Mouse (Mus musculus): ENCODE data around the gene Hoxb8. TPM values are rescaled to one million over a fixed set of nuclear protein-coding genes. Genes with fewer than 3 reads are reported as not detected.

The Hoxb8 gene
- polyA plus RNA-seq, 1 experiment from 2014 or later, result 0.06 TPM

- Histone ChIP-seq H3K4me1 (ENCODE audit: control insufficient read depth, insufficient read depth, low read length) (no peaks in the 10 kb centered on the region; the same call in 1 of the 2 replicates), H3K4me2 (no peak overlapping the region), H3K9me3 (replicated peaks; ENCODE audit: control insufficient read depth, low read length) (no peaks in the 10 kb centered on the region), H3K36me3 (ENCODE audit: control insufficient read depth, insufficient read depth, low read length) (no peaks in the 10 kb centered on the region), H3K27me3 (ENCODE audit: control insufficient read depth, insufficient read depth, low read length) (peaks cover 97% of the 10 kb centered on the region), H3K4me3 (ENCODE audit: low read depth, low read length) (no peak overlapping the region), H3K27ac (ENCODE audit: low read depth, low read length) (no peak overlapping the region), H3K9ac (ENCODE audit: low read depth, low read length) (no peak overlapping the region)
- ATAC-seq (replicated peaks; ENCODE audit: insufficient number of reproducible peaks, low FRiP score, low TSS enrichment), result no peak
- 3% methylated on average over 8 of the region's 8 CpGs for WGBS (ENCODE audit: insufficient replicate concordance)
Measured at GRCm38 (mm10) chr11:96264390-96265020, 17.2 kb upstream of the Hoxb8 start.

- no peaks in the 10 kb centered on the region; the same call in 1 of the 2 replicates for H3K4me1 ChIP-seq (ENCODE audit: control insufficient read depth, insufficient read depth, low read length)
- H3K9ac ChIP-seq (ENCODE audit: low read depth, low read length), result no peak overlapping the region
- no peak overlapping the region for H3K27ac ChIP-seq (ENCODE audit: low read depth, low read length)
- 3% methylated on average over 7 of the region's 7 CpGs for WGBS (ENCODE audit: insufficient replicate concordance)
- no peak overlapping the region for H3K4me3 ChIP-seq (ENCODE audit: low read depth, low read length)
- no peaks in the 10 kb centered on the region for H3K36me3 ChIP-seq (ENCODE audit: control insufficient read depth, insufficient read depth, low read length)
- ATAC-seq (replicated peaks; ENCODE audit: insufficient number of reproducible peaks, low FRiP score, low TSS enrichment), result no peak
- peaks cover 97% of the 10 kb centered on the region for H3K27me3 ChIP-seq (ENCODE audit: control insufficient read depth, insufficient read depth, low read length)
- no peak overlapping the region for H3K4me2 ChIP-seq
- no peaks in the 10 kb centered on the region for H3K9me3 ChIP-seq (replicated peaks; ENCODE audit: control insufficient read depth, low read length)
Measured at GRCm38 (mm10) chr11:96265954-96266353, 15.8 kb upstream of the Hoxb8 start.

- Histone ChIP-seq H3K4me1 (ENCODE audit: control insufficient read depth, insufficient read depth, low read length) (peaks cover 5% of the 10 kb centered on the region), H3K9me3 (replicated peaks; ENCODE audit: control insufficient read depth, low read length) (no peaks in the 10 kb centered on the region), H3K9ac (ENCODE audit: low read depth, low read length) (no peak overlapping the region), H3K27ac (ENCODE audit: low read depth, low read length) (no peak overlapping the region), H3K4me2 (no peak overlapping the region), H3K4me3 (ENCODE audit: low read depth, low read length) (no peak overlapping the region), H3K36me3 (ENCODE audit: control insufficient read depth, insufficient read depth, low read length) (no peaks in the 10 kb centered on the region), H3K27me3 (ENCODE audit: control insufficient read depth, insufficient read depth, low read length) (peaks cover 97% of the 10 kb centered on the region)
- WGBS (ENCODE audit: insufficient replicate concordance), result 18% methylated on average over 7 of the region's 7 CpGs
- no peak for ATAC-seq (replicated peaks; ENCODE audit: insufficient number of reproducible peaks, low FRiP score, low TSS enrichment)
Measured at GRCm38 (mm10) chr11:96267021-96267920, 14.4 kb upstream of the Hoxb8 start.

- Histone ChIP-seq H3K4me1 (ENCODE audit: control insufficient read depth, insufficient read depth, low read length) (peaks cover 5% of the 10 kb centered on the region), H3K9ac (ENCODE audit: low read depth, low read length) (no peak overlapping the region), H3K27me3 (ENCODE audit: control insufficient read depth, insufficient read depth, low read length) (peaks cover 97% of the 10 kb centered on the region), H3K36me3 (ENCODE audit: control insufficient read depth, insufficient read depth, low read length) (no peaks in the 10 kb centered on the region), H3K4me3 (ENCODE audit: low read depth, low read length) (no peak overlapping the region), H3K27ac (ENCODE audit: low read depth, low read length) (no peak overlapping the region), H3K9me3 (replicated peaks; ENCODE audit: control insufficient read depth, low read length) (no peaks in the 10 kb centered on the region), H3K4me2 (no peak overlapping the region)
- 4% methylated on average over 1 of the region's 1 CpGs for WGBS (ENCODE audit: insufficient replicate concordance)
- no peak for ATAC-seq (replicated peaks; ENCODE audit: insufficient number of reproducible peaks, low FRiP score, low TSS enrichment)
Measured at GRCm38 (mm10) chr11:96268031-96268745, 13.5 kb upstream of the Hoxb8 start.

DNA sequence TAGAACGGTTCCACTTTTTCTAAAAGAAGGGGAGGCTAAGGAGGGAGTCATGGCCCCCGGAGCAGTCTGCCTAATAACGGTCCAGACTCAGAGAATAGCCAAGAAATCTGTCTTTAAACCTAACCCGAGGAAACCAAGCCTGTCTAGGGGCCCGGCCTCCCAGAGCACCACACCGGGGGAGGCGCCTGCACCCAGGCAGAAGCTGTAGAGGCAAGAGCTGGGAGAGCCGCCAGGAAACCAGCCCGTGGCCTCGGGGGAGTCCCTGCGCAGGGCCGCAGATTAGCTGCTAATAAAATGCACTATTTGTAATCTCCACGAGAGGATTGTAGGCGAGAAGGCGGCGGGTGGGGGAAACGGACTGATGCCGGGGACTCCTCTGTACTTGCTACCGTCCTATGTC, 11.8 kb upstream of the Hoxb8 start:
- no peak overlapping the region for H3K4me3 ChIP-seq (ENCODE audit: low read depth, low read length)
- ATAC-seq (replicated peaks; ENCODE audit: insufficient number of reproducible peaks, low FRiP score, low TSS enrichment), result no peak
- no peak overlapping the region for H3K4me2 ChIP-seq
- H3K9ac ChIP-seq (ENCODE audit: low read depth, low read length), result no peak overlapping the region
- peaks cover 5% of the 10 kb centered on the region for H3K4me1 ChIP-seq (ENCODE audit: control insufficient read depth, insufficient read depth, low read length)
- WGBS (ENCODE audit: insufficient replicate concordance), result under 1% methylated on average over 19 of the region's 19 CpGs
- no peaks in the 10 kb centered on the region for H3K36me3 ChIP-seq (ENCODE audit: control insufficient read depth, insufficient read depth, low read length)
- H3K27me3 ChIP-seq (ENCODE audit: control insufficient read depth, insufficient read depth, low read length), result peaks cover 97% of the 10 kb centered on the region
- H3K9me3 ChIP-seq (replicated peaks; ENCODE audit: control insufficient read depth, low read length), result no peaks in the 10 kb centered on the region
- no peak overlapping the region for H3K27ac ChIP-seq (ENCODE audit: low read depth, low read length)

DNA sequence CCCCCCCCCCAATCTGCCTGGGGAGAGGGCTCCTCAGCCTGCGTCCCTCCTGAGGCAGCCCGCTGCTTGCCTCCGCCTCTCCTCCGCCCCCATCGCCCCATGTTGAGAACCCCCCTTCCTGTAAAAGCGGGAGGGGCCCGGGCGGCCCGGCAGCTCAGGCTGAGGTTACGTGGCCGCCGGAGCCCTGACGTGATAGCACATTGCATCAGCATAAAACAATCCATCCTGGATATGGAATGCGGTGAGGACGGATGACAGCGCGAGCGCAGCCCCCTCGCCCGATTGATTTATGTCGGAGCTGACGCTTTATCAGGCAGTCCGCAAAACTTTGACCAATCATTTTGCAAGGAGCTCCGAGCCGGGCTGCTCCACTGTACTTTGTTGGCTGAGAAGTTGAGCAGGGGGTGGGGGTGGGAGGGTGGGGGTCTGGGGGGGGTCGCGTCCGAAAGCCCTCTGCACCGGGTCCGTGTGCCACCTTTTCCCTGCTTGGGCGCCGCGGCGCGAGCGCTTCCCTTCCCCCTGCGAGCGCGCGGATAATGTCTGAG, 10.6 kb upstream of the Hoxb8 start, which contains the start of gene Hoxb9:
Gene Hoxb9, plus strand, starts transcription at position 462 of the 545 bp plus-strand sequence.
- Histone ChIP-seq H3K27me3 (ENCODE audit: control insufficient read depth, insufficient read depth, low read length) (peaks cover 97% of the 10 kb centered on the region), H3K4me3 (ENCODE audit: low read depth, low read length) (peak within 1 kb of the TSS; percentile 30), H3K9me3 (replicated peaks; ENCODE audit: control insufficient read depth, low read length) (no peaks in the 10 kb centered on the region), H3K9ac (ENCODE audit: low read depth, low read length) (no peak within 1 kb of the TSS), H3K27ac (ENCODE audit: low read depth, low read length) (no peak within 1 kb of the TSS), H3K4me1 (ENCODE audit: control insufficient read depth, insufficient read depth, low read length) (peaks cover 5% of the 10 kb centered on the region), H3K36me3 (ENCODE audit: control insufficient read depth, insufficient read depth, low read length) (no peaks in the 10 kb centered on the region), H3K4me2 (peak within 1 kb of the TSS; percentile 41)
- under 1% methylated on average over 40 of the region's 40 CpGs for WGBS (ENCODE audit: insufficient replicate concordance)
- ATAC-seq (replicated peaks; ENCODE audit: insufficient number of reproducible peaks, low FRiP score, low TSS enrichment), result no peak

DNA sequence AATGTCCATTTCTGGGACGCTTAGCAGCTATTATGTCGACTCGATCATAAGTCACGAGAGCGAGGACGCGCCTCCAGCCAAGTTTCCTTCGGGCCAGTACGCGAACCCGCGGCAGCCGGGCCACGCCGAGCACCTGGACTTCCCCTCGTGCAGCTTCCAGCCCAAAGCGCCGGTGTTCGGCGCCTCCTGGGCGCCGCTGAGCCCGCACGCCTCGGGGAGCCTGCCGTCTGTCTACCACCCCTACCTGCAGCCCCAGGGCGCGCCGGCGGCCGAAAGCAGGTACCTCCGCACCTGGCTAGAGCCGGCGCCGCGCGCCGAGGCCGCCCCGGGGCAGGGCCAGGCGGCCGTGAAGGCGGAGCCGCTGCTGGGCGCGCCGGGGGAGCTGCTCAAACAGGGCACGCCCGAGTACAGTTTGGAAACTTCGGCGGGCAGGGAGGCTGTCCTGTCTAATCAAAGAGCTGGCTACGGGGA, 10.1 kb upstream of the Hoxb8 start:
- Histone ChIP-seq H3K4me1 (ENCODE audit: control insufficient read depth, insufficient read depth, low read length) (peaks cover 5% of the 10 kb centered on the region), H3K9me3 (replicated peaks; ENCODE audit: control insufficient read depth, low read length) (no peaks in the 10 kb centered on the region), H3K9ac (ENCODE audit: low read depth, low read length) (no peak overlapping the region), H3K27ac (ENCODE audit: low read depth, low read length) (no peak overlapping the region), H3K27me3 (ENCODE audit: control insufficient read depth, insufficient read depth, low read length) (peaks cover 97% of the 10 kb centered on the region), H3K36me3 (ENCODE audit: control insufficient read depth, insufficient read depth, low read length) (no peaks in the 10 kb centered on the region), H3K4me2 (peak overlapping the region; percentile 41), H3K4me3 (ENCODE audit: low read depth, low read length) (peak overlapping the region; percentile 30)
- no peak for ATAC-seq (replicated peaks; ENCODE audit: insufficient number of reproducible peaks, low FRiP score, low TSS enrichment)
- WGBS (ENCODE audit: insufficient replicate concordance), result under 1% methylated on average over 52 of the region's 52 CpGs
